Comparison of ENCODE assay signal across 8 mouse cellular contexts in the genomic region with DNA sequence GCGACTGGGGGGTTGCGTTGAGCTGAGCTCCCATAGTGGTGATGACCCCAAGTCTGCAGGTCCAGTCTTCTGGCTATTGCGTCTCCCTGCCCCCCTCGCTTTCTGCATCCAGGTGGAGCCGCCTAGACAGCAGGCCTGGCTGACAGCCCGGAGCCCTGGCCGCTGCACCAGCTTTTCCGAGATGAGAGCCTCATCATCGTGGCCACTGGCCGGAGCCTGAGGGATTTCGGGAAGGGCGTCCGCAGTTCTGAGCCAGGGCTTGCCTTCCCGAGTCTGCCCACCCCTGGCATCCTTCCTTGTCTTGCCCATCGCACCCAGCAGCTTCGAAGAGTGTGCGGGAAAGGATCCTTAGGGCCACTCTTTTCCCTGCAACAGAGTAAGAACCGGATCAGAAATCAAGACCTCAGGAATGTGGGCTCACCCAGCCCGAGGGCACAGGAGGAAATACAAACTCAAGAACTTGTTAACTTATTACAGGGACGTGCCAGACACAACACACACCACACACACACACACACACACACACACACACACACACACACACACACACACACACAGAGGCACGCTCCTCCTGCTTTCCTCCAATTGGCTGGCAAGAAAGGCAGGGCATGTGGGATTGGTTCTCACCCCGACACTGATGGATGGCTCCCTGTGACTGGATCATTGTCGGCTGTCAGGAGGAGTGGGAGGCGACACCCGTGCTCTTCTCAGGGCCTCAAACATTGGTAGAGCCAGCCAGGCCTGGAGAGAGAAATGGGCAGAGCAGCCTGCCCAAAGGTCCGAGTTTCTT. TPM values are rescaled to one million over a fixed set of nuclear protein-coding genes. Genes with fewer than 3 reads are reported as not detected.
DNase-seq lines count a peak whose midpoint lies in the region; ATAC-seq and TF ChIP-seq lines count a peak whose summit lies in the region.

No protein-coding gene starts in this region.

- no peak overlapping the region for H3K27ac ChIP-seq in MEL (ENCODE audit: control insufficient read depth, low read depth, low read length)
- H3K27ac ChIP-seq in embryonic facial prominence, embryonic 10.5 days (replicated peaks), result peak overlapping the region; percentile 75
- no peak overlapping the region for H3K27ac ChIP-seq in heart, embryonic 13.5 days (replicated peaks)
- H3K27ac ChIP-seq in midbrain, embryonic 14.5 days (replicated peaks; ENCODE audit: low read depth, low read length), result peak overlapping the region; percentile 55; the same call in 1 of the 2 replicates

- H3K27me3 ChIP-seq in MEL (ENCODE audit: control insufficient read depth in 1 of 2, insufficient read depth in 2 of 2, low read length in 2 of 2), result no peaks in the 10 kb centered on the region
- H3K27me3 ChIP-seq in embryonic facial prominence, embryonic 10.5 days (replicated peaks; ENCODE audit: low read depth, poor library complexity, severe bottlenecking), result peaks cover 4% of the 10 kb centered on the region; the same call in 1 of the 2 replicates
- H3K27me3 ChIP-seq in heart, embryonic 13.5 days (replicated peaks), result peaks cover 22% of the 10 kb centered on the region
- no peaks in the 10 kb centered on the region for H3K27me3 ChIP-seq in midbrain, embryonic 14.5 days (ENCODE audit: control insufficient read depth, insufficient read depth, low read length)

- no peak; a peak in 1 of 4 replicates for TF ChIP-seq POLR2A in MEL (IDR thresholded peaks at IDR 0.05; ENCODE audit: control insufficient read depth in 1 of 2, insufficient read depth in 1 of 2, low read depth in 1 of 2, low read length in 2 of 2, poor library complexity in 1 of 2)

- H3K79me2 ChIP-seq in MEL (ENCODE audit: control insufficient read depth, insufficient read depth, low read length, poor library complexity), result no peaks in the 10 kb centered on the region

- H3K36me3 ChIP-seq in MEL (ENCODE audit: control insufficient read depth in 1 of 2, insufficient read depth in 2 of 2, low read length in 2 of 2), result no peaks in the 10 kb centered on the region
- no peaks in the 10 kb centered on the region for H3K36me3 ChIP-seq in embryonic facial prominence, embryonic 10.5 days (replicated peaks)
- peaks cover 3% of the 10 kb centered on the region; the same call in 1 of the 2 replicates for H3K36me3 ChIP-seq in heart, embryonic 13.5 days
- H3K36me3 ChIP-seq in midbrain, embryonic 14.5 days (ENCODE audit: control insufficient read depth, insufficient read depth, low read length), result no peaks in the 10 kb centered on the region

- no peak for TF ChIP-seq RAD21 in MEL (IDR thresholded peaks at IDR 0.05; ENCODE audit: low read depth, low read length)

- no peak for TF ChIP-seq EP300 in MEL (IDR thresholded peaks at IDR 0.05; ENCODE audit: low read depth in 1 of 2, low read length in 2 of 2)

- H3K4me2 ChIP-seq in heart, embryonic 13.5 days, result peak overlapping the region; percentile 63
- peak overlapping the region; percentile 33; the same call in 1 of the 2 replicates for H3K4me2 ChIP-seq in midbrain, embryonic 14.5 days (ENCODE audit: low read length)

- no peaks in the 10 kb centered on the region for H3K9me3 ChIP-seq in MEL (replicated peaks; ENCODE audit: insufficient read depth, low read length)
- H3K9me3 ChIP-seq in embryonic facial prominence, embryonic 10.5 days, result no peaks in the 10 kb centered on the region
- H3K9me3 ChIP-seq in heart, embryonic 13.5 days, result no peaks in the 10 kb centered on the region
- H3K9me3 ChIP-seq in midbrain, embryonic 14.5 days (ENCODE audit: control insufficient read depth, low read length), result no peaks in the 10 kb centered on the region

- H3K9ac ChIP-seq in MEL (ENCODE audit: control insufficient read depth, low read depth, low read length, poor library complexity, severe bottlenecking), result peak overlapping the region; percentile 24; the same call in 1 of the 2 replicates
- H3K9ac ChIP-seq in heart, embryonic 13.5 days, result peak overlapping the region; percentile 66
- no peak overlapping the region for H3K9ac ChIP-seq in midbrain, embryonic 14.5 days (replicated peaks; ENCODE audit: low read length)

- peaks cover 0 to 10% of the 10 kb centered on the region in 2 experiments; a peak in 1 of 4 replicates for H3K4me1 ChIP-seq in MEL (ENCODE audit: control insufficient read depth in 1 of 2, insufficient read depth in 2 of 2, low read length in 2 of 2)
- peaks cover 41% of the 10 kb centered on the region for H3K4me1 ChIP-seq in embryonic facial prominence, embryonic 10.5 days
- H3K4me1 ChIP-seq in heart, embryonic 13.5 days, result peaks cover 36% of the 10 kb centered on the region
- peaks cover 25% of the 10 kb centered on the region for H3K4me1 ChIP-seq in midbrain, embryonic 14.5 days (ENCODE audit: control insufficient read depth, insufficient read depth, low read length)

- no peak overlapping the region for H3K4me3 ChIP-seq in MEL (ENCODE audit: control insufficient read depth in 1 of 2, insufficient read depth in 1 of 2, low read depth in 2 of 2, low read length in 2 of 2)
- H3K4me3 ChIP-seq in embryonic facial prominence, embryonic 10.5 days, result peak overlapping the region; percentile 46
- H3K4me3 ChIP-seq in heart, embryonic 13.5 days, result peak overlapping the region; percentile 32
- no peak overlapping the region for H3K4me3 ChIP-seq in midbrain, embryonic 14.5 days (replicated peaks; ENCODE audit: low read depth, low read length)

- DNase-seq in 3T3-L1 (ENCODE audit: low read depth, low spot score) (peak; percentile 94), MEL (ENCODE audit: low read depth, low spot score) (peak; percentile 89)
- DNase-seq in embryonic facial prominence, embryonic 10.5 days (ENCODE audit: low spot score), result peak; percentile 80
- peak; percentile 73 to 90 for DNase-seq in kidney, postnatal 25 days
- peak; percentile 69 for DNase-seq in midbrain, embryonic 14.5 days
- DNase-seq in B cell, adult 2 months, result no peak
- no peak for DNase-seq in thymus, postnatal 14 days

- no peak for TF ChIP-seq CTCF in MEL (IDR thresholded peaks at IDR 0.05 in 2 of 3, conservative IDR thresholded peaks at IDR 0.05 in 1 of 3; ENCODE audit: control insufficient read depth in 1 of 3, insufficient read depth in 1 of 3, low read depth in 2 of 3, low read length in 3 of 3, poor library complexity in 1 of 3, severe bottlenecking in 1 of 3)

- 21% methylated on average over 26 of the region's 26 CpGs for WGBS in embryonic facial prominence, embryonic 10.5 days
- WGBS in heart, embryonic 13.5 days, result 22% methylated on average over 26 of the region's 26 CpGs
- WGBS in midbrain, embryonic 14.5 days, result 14% methylated on average over 26 of the region's 26 CpGs

- no peak for ATAC-seq in heart, embryonic 13.5 days (ENCODE audit: extremely low read depth, insufficient number of reproducible peaks, low FRiP score, low TSS enrichment)
- peak; percentile 61 for ATAC-seq in midbrain, embryonic 14.5 days (ENCODE audit: low FRiP score, low TSS enrichment)

TF ChIP-seq in MEL, 35 proteins besides CTCF, POLR2A, EP300 and RAD21:
- TF ChIP-seq KAT2A (conservative IDR thresholded peaks at IDR 0.05; ENCODE audit: low read depth, low read length) (no peak), BHLHE40 (IDR thresholded peaks at IDR 0.05; ENCODE audit: borderline replicate concordance, low read depth, low read length) (peak; percentile 29; the same call in 1 of the 2 replicates), USF1 (IDR thresholded peaks at IDR 0.05; ENCODE audit: low read depth, low read length) (0 out of 2 replicates have a peak, but pooled peaks have one; percentile 24)

RNA-seq across cellular contexts. Expression of a gene that starts 13.7 kb away (rescaled TPM):
- 0.95 and 2.1 TPM in 2 replicates for total RNA-seq in MEL (2012; rRNA removed)
- 1 to 10 TPM in 1 of 2 experiments, not detected in 1; 6.3 TPM for polyA plus RNA-seq in MEL (2012; ENCODE audit: insufficient read depth in 1 of 2, insufficient read length in 2 of 2, low read depth in 1 of 2, low replicate concordance in 2 of 2, missing spikeins in 1 of 2)
- polyA plus RNA-seq in embryonic facial prominence, embryonic 10.5 days (2016; fragmentation: Nextera tagmentation; extraction: Ambion mirVana), result 36.2 and 37.4 TPM in 2 replicates
- 109 and 113 TPM in 2 replicates for polyA plus RNA-seq in heart, embryonic 13.5 days (2015; fragmentation: Nextera tagmentation; extraction: Ambion mirVana)
- polyA plus RNA-seq in midbrain, embryonic 14.5 days (2014; fragmentation: Nextera tagmentation; extraction: Ambion mirVana), result 6.5 and 16.0 TPM in 2 replicates

RNA-seq across cellular contexts. Expression of a gene that starts 33.6 kb away (rescaled TPM):
- total RNA-seq in MEL (2012; rRNA removed), result 44.8 and 47.0 TPM in 2 replicates
- 10 to 100 TPM; 37.5 to 66.5 TPM for polyA plus RNA-seq in MEL (2012; ENCODE audit: insufficient read depth in 1 of 2, insufficient read length in 2 of 2, low read depth in 1 of 2, low replicate concordance in 2 of 2, missing spikeins in 1 of 2)
- polyA plus RNA-seq in embryonic facial prominence, embryonic 10.5 days (2016; fragmentation: Nextera tagmentation; extraction: Ambion mirVana), result 65.4 and 69.9 TPM in 2 replicates
- polyA plus RNA-seq in heart, embryonic 13.5 days (2015; fragmentation: Nextera tagmentation; extraction: Ambion mirVana), result 67.2 and 70.8 TPM in 2 replicates
- 40.1 and 46.3 TPM in 2 replicates for polyA plus RNA-seq in midbrain, embryonic 14.5 days (2014; fragmentation: Nextera tagmentation; extraction: Ambion mirVana)

RNA-seq across cellular contexts. Expression of a gene that starts 52.9 kb away (rescaled TPM):
- 45.2 and 48.9 TPM in 2 replicates for total RNA-seq in MEL (2012; rRNA removed)
- 10 to 100 TPM in 1 of 2 experiments, not detected in 1; 55.4 TPM for polyA plus RNA-seq in MEL (2012; ENCODE audit: insufficient read depth in 1 of 2, insufficient read length in 2 of 2, low read depth in 1 of 2, low replicate concordance in 2 of 2, missing spikeins in 1 of 2)
- polyA plus RNA-seq in embryonic facial prominence, embryonic 10.5 days (2016; fragmentation: Nextera tagmentation; extraction: Ambion mirVana), result 90.1 and 99.9 TPM in 2 replicates
- polyA plus RNA-seq in heart, embryonic 13.5 days (2015; fragmentation: Nextera tagmentation; extraction: Ambion mirVana), result 50.4 and 52.4 TPM in 2 replicates
- 85.2 and 90.2 TPM in 2 replicates for polyA plus RNA-seq in midbrain, embryonic 14.5 days (2014; fragmentation: Nextera tagmentation; extraction: Ambion mirVana)

Comparison
In these comparisons a context has a peak if more than half of its experiments do, and no peak if none do; other contexts are left out.
1. DNase-seq: peak in 3T3-L1 (single experiment), MEL (single experiment), embryonic facial prominence, embryonic 10.5 days (single experiment), kidney, postnatal 25 days (2 of 2) and midbrain, embryonic 14.5 days (single experiment); none in B cell, adult 2 months (0 of 2) and thymus, postnatal 14 days (single experiment).
2. H3K27ac ChIP-seq: peak in embryonic facial prominence, embryonic 10.5 days (single experiment) and midbrain, embryonic 14.5 days (single experiment); none in MEL (single experiment) and heart, embryonic 13.5 days (single experiment).
3. H3K4me3 ChIP-seq: peak in embryonic facial prominence, embryonic 10.5 days (single experiment) and heart, embryonic 13.5 days (single experiment); none in MEL (0 of 2) and midbrain, embryonic 14.5 days (single experiment).